Mouse (Mus musculus): ENCODE results near the gene Siah3. TPM values are rescaled to one million over a fixed set of nuclear protein-coding genes. Genes with fewer than 3 reads are reported as not detected.
A peak's percentile ranks its signal among the peaks of the same experiment; 100 is the strongest.

The Siah3 gene
- total and polyA plus RNA-seq, 2 experiments from 2014 or later: not detected

GRCm38 (mm10) chr14:75505126-75505840, 49.5 kb downstream of the Siah3 start:
- Histone ChIP-seq H3K4me2 (ENCODE audit: low read depth, low read length) (no peak overlapping the region), H3K9ac (replicated peaks; ENCODE audit: low read depth, low read length) (no peak overlapping the region), H3K36me3 (replicated peaks; ENCODE audit: control insufficient read depth, insufficient read depth, low read length) (no peaks in the 10 kb centered on the region), H3K27me3 (ENCODE audit: control insufficient read depth, insufficient read depth, low read length) (no peaks in the 10 kb centered on the region), H3K27ac (ENCODE audit: low read depth) (no peak overlapping the region), H3K4me1 (ENCODE audit: control insufficient read depth, insufficient read depth) (no peaks in the 10 kb centered on the region; the same call in 1 of the 2 replicates), H3K4me3 (ENCODE audit: low read depth, low read length) (no peak overlapping the region), H3K9me3 (replicated peaks; ENCODE audit: control insufficient read depth, low read length) (no peaks in the 10 kb centered on the region)
- WGBS: 41% methylated on average over 8 of the region's 8 CpGs
- peak; percentile 8 for DNase-seq (ENCODE audit: low spot score)
- TF ChIP-seq CTCF (IDR thresholded peaks at IDR 0.05; ENCODE audit: low read depth) (no peak), EP300 (IDR thresholded peaks at IDR 0.05; ENCODE audit: low read depth) (no peak)
- ATAC-seq (ENCODE audit: insufficient read depth, low read depth): no peak

GRCm38 (mm10) chr14:75506246-75506645, 50.5 kb downstream of the Siah3 start:
- no peak for TF ChIP-seq EP300 (IDR thresholded peaks at IDR 0.05; ENCODE audit: low read depth)
- no peak for TF ChIP-seq CTCF (IDR thresholded peaks at IDR 0.05; ENCODE audit: low read depth)
- H3K4me2 ChIP-seq (ENCODE audit: low read depth, low read length): no peak overlapping the region
- DNase-seq (ENCODE audit: low spot score) (no peak), ATAC-seq (ENCODE audit: insufficient read depth, low read depth) (no peak)
- H3K4me1 ChIP-seq (ENCODE audit: control insufficient read depth, insufficient read depth): no peaks in the 10 kb centered on the region; the same call in 1 of the 2 replicates
- no peaks in the 10 kb centered on the region for H3K9me3 ChIP-seq (replicated peaks; ENCODE audit: control insufficient read depth, low read length)
- H3K27me3 ChIP-seq (ENCODE audit: control insufficient read depth, insufficient read depth, low read length): no peaks in the 10 kb centered on the region
- 75% methylated on average over 3 of the region's 3 CpGs for WGBS
- H3K4me3 ChIP-seq (ENCODE audit: low read depth, low read length): no peak overlapping the region
- H3K9ac ChIP-seq (replicated peaks; ENCODE audit: low read depth, low read length): no peak overlapping the region
- H3K27ac ChIP-seq (ENCODE audit: low read depth): no peak overlapping the region
- H3K36me3 ChIP-seq (replicated peaks; ENCODE audit: control insufficient read depth, insufficient read depth, low read length): no peaks in the 10 kb centered on the region

DNA sequence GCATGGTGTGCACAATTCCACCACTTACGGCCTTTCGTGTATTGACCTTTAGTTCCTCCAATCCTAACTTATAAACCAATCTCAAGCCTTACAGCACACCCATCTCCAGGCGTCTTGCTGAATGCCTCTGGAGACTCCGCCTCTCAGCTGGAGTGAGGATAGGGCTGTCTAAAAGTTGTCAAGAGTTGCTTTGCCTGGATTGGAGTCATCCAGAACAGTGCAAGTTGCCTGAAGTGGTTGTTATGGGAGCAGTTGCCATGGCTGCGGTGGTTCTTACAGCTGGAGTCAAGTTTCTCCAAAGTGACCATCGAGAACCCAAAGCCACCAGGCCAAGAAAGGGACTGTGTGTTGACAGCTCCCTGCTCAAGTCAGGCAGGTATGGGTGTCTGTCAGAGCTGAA, 54.3 kb downstream of the Siah3 start:
- WGBS: 75% methylated on average over 6 of the region's 6 CpGs
- Histone ChIP-seq H3K9me3 (replicated peaks; ENCODE audit: control insufficient read depth, low read length) (no peaks in the 10 kb centered on the region), H3K36me3 (replicated peaks; ENCODE audit: control insufficient read depth, insufficient read depth, low read length) (no peaks in the 10 kb centered on the region), H3K4me3 (ENCODE audit: low read depth, low read length) (no peak overlapping the region), H3K9ac (replicated peaks; ENCODE audit: low read depth, low read length) (no peak overlapping the region), H3K4me1 (ENCODE audit: control insufficient read depth, insufficient read depth) (no peaks in the 10 kb centered on the region), H3K27me3 (ENCODE audit: control insufficient read depth, insufficient read depth, low read length) (no peaks in the 10 kb centered on the region), H3K4me2 (ENCODE audit: low read depth, low read length) (no peak overlapping the region), H3K27ac (ENCODE audit: low read depth) (no peak overlapping the region)
- no peak for ATAC-seq (ENCODE audit: insufficient read depth, low read depth)
- DNase-seq (ENCODE audit: low spot score): no peak
- TF ChIP-seq CTCF (IDR thresholded peaks at IDR 0.05; ENCODE audit: low read depth) (no peak), EP300 (IDR thresholded peaks at IDR 0.05; ENCODE audit: low read depth) (no peak)

DNA sequence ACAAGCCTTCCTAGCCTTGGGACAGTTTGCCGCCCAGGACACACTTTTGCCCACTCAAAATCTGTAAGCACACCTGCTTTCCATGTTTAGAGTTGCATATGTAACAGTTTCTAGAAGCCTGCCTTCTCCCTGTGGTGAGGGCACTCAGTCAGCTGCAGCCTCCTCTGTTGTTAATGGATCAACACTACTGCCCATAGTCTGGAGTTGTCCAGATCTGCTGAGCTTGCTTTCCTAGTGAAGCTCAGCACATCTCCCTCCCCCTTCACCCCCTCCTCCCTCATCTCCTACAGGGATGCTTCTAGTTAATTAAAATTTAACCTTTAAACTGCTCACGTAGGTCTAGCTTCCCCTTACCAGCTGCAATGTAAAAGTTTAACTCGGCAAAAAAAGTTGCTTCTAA, 57.2 kb downstream of the Siah3 start:
- no peaks in the 10 kb centered on the region for H3K9me3 ChIP-seq (replicated peaks; ENCODE audit: control insufficient read depth, low read length)
- ATAC-seq (ENCODE audit: insufficient read depth, low read depth) (no peak), DNase-seq (ENCODE audit: low spot score) (no peak)
- H3K9ac ChIP-seq (replicated peaks; ENCODE audit: low read depth, low read length): no peak overlapping the region
- H3K4me3 ChIP-seq (ENCODE audit: low read depth, low read length): no peak overlapping the region
- TF ChIP-seq CTCF (IDR thresholded peaks at IDR 0.05; ENCODE audit: low read depth) (no peak), EP300 (IDR thresholded peaks at IDR 0.05; ENCODE audit: low read depth) (no peak)
- H3K4me2 ChIP-seq (ENCODE audit: low read depth, low read length): no peak overlapping the region
- 66% methylated on average over 3 of the region's 3 CpGs for WGBS
- H3K27ac ChIP-seq (ENCODE audit: low read depth): no peak overlapping the region
- no peaks in the 10 kb centered on the region for H3K4me1 ChIP-seq (ENCODE audit: control insufficient read depth, insufficient read depth)
- no peaks in the 10 kb centered on the region for H3K27me3 ChIP-seq (ENCODE audit: control insufficient read depth, insufficient read depth, low read length)
- H3K36me3 ChIP-seq (replicated peaks; ENCODE audit: control insufficient read depth, insufficient read depth, low read length): no peaks in the 10 kb centered on the region

DNA sequence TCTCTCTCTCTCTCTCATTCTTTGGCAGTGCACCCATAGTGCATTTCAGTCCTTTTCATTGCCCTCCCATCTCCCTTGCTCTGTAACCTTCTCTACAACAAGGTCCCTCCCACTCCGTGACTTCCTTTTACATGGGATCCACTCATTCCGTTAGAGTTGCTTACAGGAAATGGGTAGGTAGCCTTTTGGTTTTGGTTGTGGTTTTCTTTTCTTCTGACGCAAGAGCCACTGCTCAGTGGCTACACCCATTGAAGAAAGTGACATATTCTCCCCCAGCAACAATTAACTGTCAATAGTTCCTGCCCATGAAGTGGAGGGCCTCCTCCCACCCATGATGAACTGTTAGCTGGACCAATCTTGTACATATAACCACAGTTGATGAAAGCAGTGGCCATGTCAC, 60.4 kb downstream of the Siah3 start:
- no peak for ATAC-seq (ENCODE audit: insufficient read depth, low read depth)
- Histone ChIP-seq H3K4me1 (ENCODE audit: control insufficient read depth, insufficient read depth) (peaks cover 4% of the 10 kb centered on the region; the same call in 1 of the 2 replicates), H3K9ac (replicated peaks; ENCODE audit: low read depth, low read length) (no peak overlapping the region), H3K36me3 (replicated peaks; ENCODE audit: control insufficient read depth, insufficient read depth, low read length) (no peaks in the 10 kb centered on the region), H3K27ac (ENCODE audit: low read depth) (no peak overlapping the region), H3K4me3 (ENCODE audit: low read depth, low read length) (no peak overlapping the region), H3K4me2 (ENCODE audit: low read depth, low read length) (no peak overlapping the region), H3K9me3 (replicated peaks; ENCODE audit: control insufficient read depth, low read length) (no peaks in the 10 kb centered on the region), H3K27me3 (ENCODE audit: control insufficient read depth, insufficient read depth, low read length) (no peaks in the 10 kb centered on the region)
- no peak for TF ChIP-seq EP300 (IDR thresholded peaks at IDR 0.05; ENCODE audit: low read depth)
- no peak for TF ChIP-seq CTCF (IDR thresholded peaks at IDR 0.05; ENCODE audit: low read depth)
- WGBS: 71% methylated on average over 3 of the region's 3 CpGs
- DNase-seq (ENCODE audit: low spot score): no peak
